Mouse (Mus musculus): ENCODE measurements around the gene Cacna1g. TPM values are rescaled to one million over a fixed set of nuclear protein-coding genes. Genes with fewer than 3 reads are reported as not detected.
"Not testable (repeated sequence)": the region's sequence is repeated elsewhere in the genome, so short reads cannot be mapped to it uniquely, and the experiment has no call there.

The Cacna1g gene
- polyA plus RNA-seq, 1 experiment from 2014 or later, result 10.3 TPM

- Histone ChIP-seq H3K4me1 (ENCODE audit: insufficient read depth, low read length) (peaks cover 33% of the 10 kb centered on the region), H3K27me3 (ENCODE audit: insufficient read depth, low read length) (no peaks in the 10 kb centered on the region), H3K9me3 (ENCODE audit: low read length) (no peaks in the 10 kb centered on the region), H3K4me3 (ENCODE audit: low read length) (no peak overlapping the region), H3K36me3 (ENCODE audit: insufficient read depth, low read length) (no peaks in the 10 kb centered on the region), H3K27ac (ENCODE audit: low read length) (peak overlapping the region; percentile 83), H3K9ac (replicated peaks; ENCODE audit: low read length) (no peak overlapping the region), H3K4me2 (replicated peaks; ENCODE audit: low read depth, low read length) (no peak overlapping the region)
- no peak for ATAC-seq (ENCODE audit: low FRiP score, low TSS enrichment)
- WGBS, result 80% methylated on average over 10 of the region's 10 CpGs
Observed at GRCm38 (mm10) chr11:94403757-94404156, 70.2 kb downstream of the Cacna1g start.

DNA sequence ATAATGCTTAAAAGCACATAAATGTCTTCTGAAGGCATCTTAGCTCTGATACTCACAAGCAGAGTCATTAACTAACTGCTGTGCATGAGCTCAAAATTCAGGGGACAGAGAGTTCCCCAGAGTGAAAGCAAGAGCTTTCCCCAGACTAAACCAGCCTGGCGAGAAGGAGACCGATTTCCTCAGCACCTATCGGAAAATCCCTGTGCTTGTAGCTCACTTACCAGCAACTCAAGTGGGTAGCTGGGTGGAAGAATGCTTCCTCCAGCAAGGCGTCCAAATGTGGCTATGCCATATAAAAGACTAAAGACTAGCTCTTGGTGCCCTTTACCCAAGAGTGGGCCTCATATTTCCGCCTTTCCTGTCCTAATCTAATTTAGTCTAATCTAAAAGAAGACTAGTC, 71.3 kb downstream of the Cacna1g start:
- Histone ChIP-seq H3K4me1 (ENCODE audit: insufficient read depth, low read length) (peaks cover 28% of the 10 kb centered on the region), H3K4me2 (replicated peaks; ENCODE audit: low read depth, low read length) (no peak overlapping the region), H3K4me3 (ENCODE audit: low read length) (no peak overlapping the region), H3K27me3 (ENCODE audit: insufficient read depth, low read length) (no peaks in the 10 kb centered on the region), H3K36me3 (ENCODE audit: insufficient read depth, low read length) (no peaks in the 10 kb centered on the region), H3K9me3 (ENCODE audit: low read length) (no peaks in the 10 kb centered on the region), H3K9ac (replicated peaks; ENCODE audit: low read length) (no peak overlapping the region), H3K27ac (ENCODE audit: low read length) (no peak overlapping the region)
- WGBS, result 90% methylated on average over 5 of the region's 5 CpGs
- ATAC-seq (ENCODE audit: low FRiP score, low TSS enrichment), result no peak

DNA sequence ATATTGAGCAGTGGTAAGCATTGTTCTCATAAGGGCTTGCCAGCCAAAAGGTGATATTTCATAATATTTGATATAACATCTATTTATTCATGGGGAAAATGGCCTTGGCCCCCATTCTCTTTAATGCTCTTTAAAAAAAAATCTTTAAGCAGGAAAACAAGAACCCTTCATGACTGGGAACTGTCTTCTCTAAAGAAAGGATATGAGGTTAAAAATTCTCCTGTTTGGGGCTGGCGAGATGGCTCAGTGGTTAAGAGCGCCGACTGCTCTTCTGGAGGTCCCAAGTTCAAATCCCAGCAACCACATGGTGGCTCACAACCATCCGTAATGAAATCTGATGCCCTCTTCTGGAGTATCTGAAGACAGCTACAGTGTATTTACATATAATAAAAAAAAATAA, 72.0 kb downstream of the Cacna1g start:
- not testable (repeated sequence) for H3K4me2 ChIP-seq (replicated peaks; ENCODE audit: low read depth, low read length); H3K27ac ChIP-seq (ENCODE audit: low read length); H3K27me3 ChIP-seq (ENCODE audit: insufficient read depth, low read length); H3K9ac ChIP-seq (replicated peaks; ENCODE audit: low read length); H3K36me3 ChIP-seq (ENCODE audit: insufficient read depth, low read length); H3K4me3 ChIP-seq (ENCODE audit: low read length); ATAC-seq (ENCODE audit: low FRiP score, low TSS enrichment); H3K9me3 ChIP-seq (ENCODE audit: low read length)
- H3K4me1 ChIP-seq (ENCODE audit: insufficient read depth, low read length), result peaks cover 23% of the 10 kb centered on the region
- 90% methylated on average over 4 of the region's 4 CpGs for WGBS

GRCm38 (mm10) chr11:94400996-94401395, 73.0 kb downstream of the Cacna1g start:
- no peak overlapping the region for H3K4me3 ChIP-seq (ENCODE audit: low read length)
- 68% methylated on average over 6 of the region's 6 CpGs for WGBS
- peaks cover 23% of the 10 kb centered on the region for H3K4me1 ChIP-seq (ENCODE audit: insufficient read depth, low read length)

GRCm38 (mm10) chr11:94394107-94394506, 79.9 kb downstream of the Cacna1g start:
- no peak overlapping the region for H3K4me3 ChIP-seq (ENCODE audit: low read length)
- ATAC-seq (ENCODE audit: low FRiP score, low TSS enrichment), result no peak
- H3K4me2 ChIP-seq (replicated peaks; ENCODE audit: low read depth, low read length), result no peak overlapping the region
- H3K9ac ChIP-seq (replicated peaks; ENCODE audit: low read length), result no peak overlapping the region
- peaks cover 7% of the 10 kb centered on the region for H3K4me1 ChIP-seq (ENCODE audit: insufficient read depth, low read length)
- WGBS, result 88% methylated on average over 7 of the region's 7 CpGs
- no peak overlapping the region for H3K27ac ChIP-seq (ENCODE audit: low read length)
- H3K36me3 ChIP-seq (ENCODE audit: insufficient read depth, low read length), result no peaks in the 10 kb centered on the region
- no peaks in the 10 kb centered on the region for H3K27me3 ChIP-seq (ENCODE audit: insufficient read depth, low read length)
- no peaks in the 10 kb centered on the region for H3K9me3 ChIP-seq (ENCODE audit: low read length)

More at GRCm38 (mm10) chr11:94400996-94401395, 73.0 kb downstream of the Cacna1g start:
- Histone ChIP-seq H3K27ac (ENCODE audit: low read length) (no peak overlapping the region), H3K36me3 (ENCODE audit: insufficient read depth, low read length) (no peaks in the 10 kb centered on the region), H3K9ac (replicated peaks; ENCODE audit: low read length) (no peak overlapping the region), H3K27me3 (ENCODE audit: insufficient read depth, low read length) (no peaks in the 10 kb centered on the region), H3K4me2 (replicated peaks; ENCODE audit: low read depth, low read length) (no peak overlapping the region), H3K9me3 (ENCODE audit: low read length) (no peaks in the 10 kb centered on the region)
- no peak for ATAC-seq (ENCODE audit: low FRiP score, low TSS enrichment)

GRCm38 (mm10) chr11:94393490-94393889, 80.5 kb downstream of the Cacna1g start:
- not testable (repeated sequence) for H3K36me3 ChIP-seq (ENCODE audit: insufficient read depth, low read length); ATAC-seq (ENCODE audit: low FRiP score, low TSS enrichment); H3K27ac ChIP-seq (ENCODE audit: low read length); H3K4me1 ChIP-seq (ENCODE audit: insufficient read depth, low read length); H3K4me2 ChIP-seq (replicated peaks; ENCODE audit: low read depth, low read length); H3K4me3 ChIP-seq (ENCODE audit: low read length); H3K9me3 ChIP-seq (ENCODE audit: low read length); H3K9ac ChIP-seq (replicated peaks; ENCODE audit: low read length); H3K27me3 ChIP-seq (ENCODE audit: insufficient read depth, low read length)
- WGBS, result 86% methylated on average over 4 of the region's 4 CpGs

DNA sequence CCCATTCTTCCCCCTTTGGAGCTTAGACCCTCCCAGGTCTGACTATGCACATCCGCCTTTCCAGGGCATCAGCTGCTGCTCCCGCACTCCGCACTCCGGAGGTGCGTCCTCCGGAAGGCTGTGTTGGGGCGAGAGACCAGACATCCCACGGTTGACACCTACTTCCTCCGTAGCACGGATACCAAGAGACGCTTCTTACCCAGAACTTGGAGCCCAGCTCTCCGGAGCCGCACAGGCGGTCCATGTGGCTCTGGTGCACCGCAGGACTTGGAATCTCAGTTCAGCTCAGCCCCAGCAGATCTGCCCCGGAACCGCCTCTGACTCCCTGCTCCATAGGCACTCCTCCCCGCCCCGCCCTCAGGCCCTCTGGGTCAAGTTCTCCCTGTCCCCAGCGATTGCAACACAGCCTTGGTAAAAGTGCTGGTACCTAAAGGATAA, 81.3 kb downstream of the Cacna1g start, which contains the start of gene Abcc3:
Gene Abcc3 (minus strand): TSS at position 326 of the 438 bp plus-strand sequence.
- Histone ChIP-seq H3K36me3 (ENCODE audit: insufficient read depth, low read length) (no peaks in the 10 kb centered on the region), H3K9me3 (ENCODE audit: low read length) (no peaks in the 10 kb centered on the region), H3K4me1 (ENCODE audit: insufficient read depth, low read length) (peaks cover 12% of the 10 kb centered on the region), H3K4me2 (replicated peaks; ENCODE audit: low read depth, low read length) (peak within 1 kb of the TSS; percentile 66), H3K4me3 (ENCODE audit: low read length) (peak within 1 kb of the TSS; percentile 43), H3K27me3 (ENCODE audit: insufficient read depth, low read length) (no peaks in the 10 kb centered on the region), H3K9ac (replicated peaks; ENCODE audit: low read length) (peak within 1 kb of the TSS; percentile 60), H3K27ac (ENCODE audit: low read length) (peak within 1 kb of the TSS; percentile 5; the same call in 1 of the 2 replicates)
- peak; percentile 55 for ATAC-seq (ENCODE audit: low FRiP score, low TSS enrichment)
- WGBS, result 6% methylated on average over 20 of the region's 20 CpGs

DNA sequence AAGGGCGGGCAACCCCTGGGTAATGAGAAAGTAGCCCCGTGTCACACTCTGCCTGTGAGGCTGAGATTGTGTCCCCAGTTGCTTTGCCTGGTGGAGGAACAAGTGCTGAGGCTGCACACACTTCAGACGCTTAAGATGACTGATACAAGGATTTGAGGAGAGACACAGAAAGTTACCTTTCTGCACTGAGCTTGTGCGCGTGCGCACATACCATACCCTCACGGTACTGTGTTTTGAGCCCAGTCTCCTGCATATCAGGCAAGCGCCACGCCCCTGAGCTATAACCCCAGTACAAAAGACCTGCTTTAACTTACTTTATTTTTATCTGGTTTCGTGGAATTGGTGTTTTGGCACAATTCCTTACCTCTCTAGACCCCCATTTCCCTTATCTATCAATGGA, 82.3 kb downstream of the Cacna1g start:
- 90% methylated on average over 10 of the region's 10 CpGs for WGBS
- H3K36me3 ChIP-seq (ENCODE audit: insufficient read depth, low read length), result no peaks in the 10 kb centered on the region
- no peaks in the 10 kb centered on the region for H3K27me3 ChIP-seq (ENCODE audit: insufficient read depth, low read length)
- H3K4me3 ChIP-seq (ENCODE audit: low read length), result no peak overlapping the region
- no peak for ATAC-seq (ENCODE audit: low FRiP score, low TSS enrichment)
- peaks cover 19% of the 10 kb centered on the region for H3K4me1 ChIP-seq (ENCODE audit: insufficient read depth, low read length)
- no peak overlapping the region for H3K27ac ChIP-seq (ENCODE audit: low read length)
- H3K9ac ChIP-seq (replicated peaks; ENCODE audit: low read length), result no peak overlapping the region
- H3K4me2 ChIP-seq (replicated peaks; ENCODE audit: low read depth, low read length), result no peak overlapping the region
- H3K9me3 ChIP-seq (ENCODE audit: low read length), result no peaks in the 10 kb centered on the region

- H3K4me3 ChIP-seq (ENCODE audit: low read length), result no peak overlapping the region
- no peak overlapping the region for H3K9ac ChIP-seq (replicated peaks; ENCODE audit: low read length)
- no peak overlapping the region for H3K27ac ChIP-seq (ENCODE audit: low read length)
- H3K9me3 ChIP-seq (ENCODE audit: low read length), result no peaks in the 10 kb centered on the region
- no peaks in the 10 kb centered on the region for H3K27me3 ChIP-seq (ENCODE audit: insufficient read depth, low read length)
- peaks cover 28% of the 10 kb centered on the region for H3K4me1 ChIP-seq (ENCODE audit: insufficient read depth, low read length)
- ATAC-seq (ENCODE audit: low FRiP score, low TSS enrichment), result no peak
- no peak overlapping the region for H3K4me2 ChIP-seq (replicated peaks; ENCODE audit: low read depth, low read length)
- 77% methylated on average over 6 of the region's 6 CpGs for WGBS
- H3K36me3 ChIP-seq (ENCODE audit: insufficient read depth, low read length), result no peaks in the 10 kb centered on the region
Observed at GRCm38 (mm10) chr11:94390825-94391224, 83.2 kb downstream of the Cacna1g start.

DNA sequence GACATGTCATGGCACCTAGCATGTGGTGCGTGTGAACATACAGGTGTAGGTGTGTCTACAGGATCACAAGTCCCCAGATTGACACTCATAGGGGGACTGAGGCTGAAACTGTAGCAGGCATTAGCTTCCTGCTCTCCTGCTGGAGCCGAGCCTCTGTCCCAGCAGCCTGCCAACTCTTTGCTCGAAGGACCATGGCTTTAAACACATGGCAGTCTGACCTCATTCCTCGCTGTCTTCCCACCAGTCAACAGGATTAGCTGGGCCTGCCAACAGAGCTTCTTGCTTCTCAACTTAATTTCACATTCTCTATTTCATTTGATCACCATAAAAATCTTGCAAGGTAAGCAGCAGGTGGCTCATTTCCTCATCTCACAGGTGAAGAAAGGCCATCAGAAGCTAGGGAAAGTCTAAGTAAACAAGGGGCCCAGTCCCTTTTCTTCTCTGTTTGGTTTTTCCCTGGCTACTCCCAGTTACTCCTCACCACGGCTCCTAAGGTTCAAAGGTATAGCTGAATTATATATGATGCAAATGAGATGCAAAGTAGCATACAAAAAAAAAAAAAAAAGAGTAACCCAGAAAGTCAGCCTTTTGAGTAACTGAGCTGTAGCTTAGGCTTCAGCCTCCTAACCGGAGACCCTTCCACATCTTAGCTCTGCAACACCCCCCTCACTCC, 84.1 kb downstream of the Cacna1g start:
- H3K4me1 ChIP-seq (ENCODE audit: insufficient read depth, low read length), result peaks cover 37% of the 10 kb centered on the region
- no peak overlapping the region for H3K4me3 ChIP-seq (ENCODE audit: low read length)
- H3K36me3 ChIP-seq (ENCODE audit: insufficient read depth, low read length), result no peaks in the 10 kb centered on the region
- 51% methylated on average over 6 of the region's 6 CpGs for WGBS
- no peak for ATAC-seq (ENCODE audit: low FRiP score, low TSS enrichment)
- no peak overlapping the region for H3K9ac ChIP-seq (replicated peaks; ENCODE audit: low read length)
- no peaks in the 10 kb centered on the region for H3K9me3 ChIP-seq (ENCODE audit: low read length)
- no peak overlapping the region for H3K27ac ChIP-seq (ENCODE audit: low read length)
- H3K27me3 ChIP-seq (ENCODE audit: insufficient read depth, low read length), result no peaks in the 10 kb centered on the region
- no peak overlapping the region for H3K4me2 ChIP-seq (replicated peaks; ENCODE audit: low read depth, low read length)

All from kidney, embryonic 16.5 days (tissue).